Mouse (Mus musculus): ENCODE results near the gene Ifitm7. TPM values are rescaled to one million over a fixed set of nuclear protein-coding genes. Genes with fewer than 3 reads are reported as not detected.

The Ifitm7 gene
- polyA plus RNA-seq, 1 experiment from 2014 or later, result 0.12 TPM

GRCm38 (mm10) chr16:13951245-13951644 lies 35.4 kb downstream of the Ifitm7 start:
- Histone ChIP-seq H3K4me2 (ENCODE audit: low read depth, low read length) (no peak overlapping the region), H3K9ac (ENCODE audit: low read depth, low read length) (no peak overlapping the region), H3K36me3 (ENCODE audit: control insufficient read depth, insufficient read depth) (no peaks in the 10 kb centered on the region), H3K9me3 (replicated peaks; ENCODE audit: control insufficient read depth, low read length) (no peaks in the 10 kb centered on the region), H3K4me3 (ENCODE audit: low read depth, low read length) (no peak overlapping the region), H3K4me1 (ENCODE audit: control insufficient read depth, low read depth, low read length) (no peaks in the 10 kb centered on the region), H3K27ac (ENCODE audit: low read length) (no peak overlapping the region), H3K27me3 (ENCODE audit: control insufficient read depth, insufficient read depth, low read depth, low read length) (no peaks in the 10 kb centered on the region)
- ATAC-seq (ENCODE audit: low read depth), result no peak
- WGBS (ENCODE audit: insufficient replicate concordance), result 59% methylated on average over 3 of the region's 3 CpGs

DNA sequence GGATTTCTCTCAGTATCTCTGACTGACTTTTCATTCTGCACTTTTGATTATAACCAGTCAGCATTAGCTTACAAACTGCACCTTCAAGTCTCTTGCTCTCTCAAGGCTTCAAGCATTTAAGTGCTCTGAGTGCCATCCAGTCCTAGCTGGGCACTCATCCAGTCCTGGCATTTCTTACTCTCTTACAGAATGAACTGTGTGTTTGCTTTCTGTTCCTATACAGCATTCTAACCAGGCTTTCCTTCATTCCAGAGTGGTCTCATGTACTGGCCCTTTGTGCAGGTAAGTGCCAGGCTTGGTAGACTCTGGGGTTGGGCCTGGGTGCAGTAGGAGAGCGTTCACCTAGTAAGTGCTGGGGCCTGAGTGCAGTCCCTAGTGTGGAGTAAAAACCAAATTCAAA lies 40.4 kb downstream of the Ifitm7 start:
- no peak overlapping the region for H3K9ac ChIP-seq (ENCODE audit: low read depth, low read length)
- H3K9me3 ChIP-seq (replicated peaks; ENCODE audit: control insufficient read depth, low read length), result no peaks in the 10 kb centered on the region
- ATAC-seq (ENCODE audit: low read depth), result no peak
- H3K27me3 ChIP-seq (ENCODE audit: control insufficient read depth, insufficient read depth, low read depth, low read length), result peaks cover 4% of the 10 kb centered on the region
- no peaks in the 10 kb centered on the region for H3K36me3 ChIP-seq (ENCODE audit: control insufficient read depth, insufficient read depth)
- no peaks in the 10 kb centered on the region for H3K4me1 ChIP-seq (ENCODE audit: control insufficient read depth, low read depth, low read length)
- H3K27ac ChIP-seq (ENCODE audit: low read length), result no peak overlapping the region
- H3K4me2 ChIP-seq (ENCODE audit: low read depth, low read length), result no peak overlapping the region
- no peak overlapping the region for H3K4me3 ChIP-seq (ENCODE audit: low read depth, low read length)
- 74% methylated on average over 1 of the region's 1 CpGs for WGBS (ENCODE audit: insufficient replicate concordance)

DNA sequence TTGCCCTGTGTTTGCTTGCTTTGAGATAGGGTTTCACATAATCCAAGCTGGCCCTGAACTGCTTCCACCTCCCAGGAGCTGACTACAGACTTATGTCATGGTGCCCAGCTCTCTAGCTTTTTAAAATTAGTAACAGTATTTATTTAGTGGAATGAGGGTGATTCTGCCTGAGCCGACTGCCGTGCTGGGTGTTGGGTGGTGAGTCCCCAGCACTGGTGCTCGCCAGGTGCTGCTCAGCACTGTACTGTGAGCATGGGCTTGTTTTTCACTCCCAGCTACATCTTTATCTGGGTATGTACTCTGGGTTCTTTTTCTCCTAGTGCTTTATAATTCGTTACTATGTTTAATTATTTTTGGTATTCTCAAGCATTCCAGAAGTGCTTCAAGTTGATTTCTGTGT lies 41.5 kb downstream of the Ifitm7 start:
- ATAC-seq (ENCODE audit: low read depth), result no peak
- Histone ChIP-seq H3K4me3 (ENCODE audit: low read depth, low read length) (no peak overlapping the region), H3K27ac (ENCODE audit: low read length) (no peak overlapping the region), H3K27me3 (ENCODE audit: control insufficient read depth, insufficient read depth, low read depth, low read length) (peaks cover 15% of the 10 kb centered on the region), H3K36me3 (ENCODE audit: control insufficient read depth, insufficient read depth) (no peaks in the 10 kb centered on the region), H3K9ac (ENCODE audit: low read depth, low read length) (no peak overlapping the region), H3K9me3 (replicated peaks; ENCODE audit: control insufficient read depth, low read length) (no peaks in the 10 kb centered on the region), H3K4me2 (ENCODE audit: low read depth, low read length) (no peak overlapping the region), H3K4me1 (ENCODE audit: control insufficient read depth, low read depth, low read length) (no peaks in the 10 kb centered on the region)
- 57% methylated on average over 4 of the region's 4 CpGs for WGBS (ENCODE audit: insufficient replicate concordance)

DNA sequence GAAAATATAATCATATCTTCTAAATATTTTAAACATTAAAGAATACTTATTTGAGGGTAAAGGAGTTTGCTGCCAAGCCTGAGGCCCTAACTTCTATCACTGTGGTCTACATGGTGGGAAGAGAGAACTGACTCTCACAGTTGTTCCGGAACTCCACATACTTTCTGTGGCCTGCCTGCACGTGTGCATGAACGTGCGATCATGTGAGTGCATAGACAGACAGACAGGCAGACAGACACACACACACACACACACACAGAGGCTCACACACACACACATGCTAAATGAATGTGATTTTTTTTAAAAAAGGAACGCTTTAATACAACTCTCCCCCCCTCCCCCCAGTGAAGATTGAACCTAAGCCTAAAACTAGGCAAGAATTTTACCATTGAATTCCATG lies 41.9 kb downstream of the Ifitm7 start:
- H3K4me2 ChIP-seq (ENCODE audit: low read depth, low read length), result no peak overlapping the region
- no peaks in the 10 kb centered on the region for H3K9me3 ChIP-seq (replicated peaks; ENCODE audit: control insufficient read depth, low read length)
- no peaks in the 10 kb centered on the region for H3K4me1 ChIP-seq (ENCODE audit: control insufficient read depth, low read depth, low read length)
- peaks cover 17% of the 10 kb centered on the region for H3K27me3 ChIP-seq (ENCODE audit: control insufficient read depth, insufficient read depth, low read depth, low read length)
- H3K9ac ChIP-seq (ENCODE audit: low read depth, low read length), result no peak overlapping the region
- 64% methylated on average over 5 of the region's 5 CpGs for WGBS (ENCODE audit: insufficient replicate concordance)
- no peaks in the 10 kb centered on the region for H3K36me3 ChIP-seq (ENCODE audit: control insufficient read depth, insufficient read depth)
- no peak overlapping the region for H3K4me3 ChIP-seq (ENCODE audit: low read depth, low read length)
- H3K27ac ChIP-seq (ENCODE audit: low read length), result no peak overlapping the region
- ATAC-seq (ENCODE audit: low read depth), result no peak

GRCm38 (mm10) chr16:13944178-13944577 lies 42.5 kb downstream of the Ifitm7 start:
- 10% methylated on average over 4 of the region's 4 CpGs for WGBS (ENCODE audit: insufficient replicate concordance)
- H3K4me1 ChIP-seq (ENCODE audit: control insufficient read depth, low read depth, low read length), result no peaks in the 10 kb centered on the region
- H3K27ac ChIP-seq (ENCODE audit: low read length), result no peak overlapping the region
- no peaks in the 10 kb centered on the region for H3K36me3 ChIP-seq (ENCODE audit: control insufficient read depth, insufficient read depth)
- no peak overlapping the region for H3K4me2 ChIP-seq (ENCODE audit: low read depth, low read length)
- H3K9ac ChIP-seq (ENCODE audit: low read depth, low read length), result no peak overlapping the region
- H3K9me3 ChIP-seq (replicated peaks; ENCODE audit: control insufficient read depth, low read length), result no peaks in the 10 kb centered on the region
- no peak overlapping the region for H3K4me3 ChIP-seq (ENCODE audit: low read depth, low read length)
- no peak for ATAC-seq (ENCODE audit: low read depth)
- H3K27me3 ChIP-seq (ENCODE audit: control insufficient read depth, insufficient read depth, low read depth, low read length), result peaks cover 17% of the 10 kb centered on the region

GRCm38 (mm10) chr16:13940847-13941395 lies 45.8 kb downstream of the Ifitm7 start:
- H3K9ac ChIP-seq (ENCODE audit: low read depth, low read length), result no peak overlapping the region; the same call in 1 of the 2 replicates
- peak overlapping the region; percentile 54 for H3K4me2 ChIP-seq (ENCODE audit: low read depth, low read length)
- H3K4me3 ChIP-seq (ENCODE audit: low read depth, low read length), result peak overlapping the region; percentile 50
- WGBS (ENCODE audit: insufficient replicate concordance), result 3% methylated on average over 34 of the region's 34 CpGs
- no peaks in the 10 kb centered on the region for H3K4me1 ChIP-seq (ENCODE audit: control insufficient read depth, low read depth, low read length)
- peaks cover 17% of the 10 kb centered on the region for H3K27me3 ChIP-seq (ENCODE audit: control insufficient read depth, insufficient read depth, low read depth, low read length)
- ATAC-seq (ENCODE audit: low read depth), result peak; percentile 45
- H3K36me3 ChIP-seq (ENCODE audit: control insufficient read depth, insufficient read depth), result no peaks in the 10 kb centered on the region
- H3K9me3 ChIP-seq (replicated peaks; ENCODE audit: control insufficient read depth, low read length), result no peaks in the 10 kb centered on the region
- H3K27ac ChIP-seq (ENCODE audit: low read length), result no peak overlapping the region

DNA sequence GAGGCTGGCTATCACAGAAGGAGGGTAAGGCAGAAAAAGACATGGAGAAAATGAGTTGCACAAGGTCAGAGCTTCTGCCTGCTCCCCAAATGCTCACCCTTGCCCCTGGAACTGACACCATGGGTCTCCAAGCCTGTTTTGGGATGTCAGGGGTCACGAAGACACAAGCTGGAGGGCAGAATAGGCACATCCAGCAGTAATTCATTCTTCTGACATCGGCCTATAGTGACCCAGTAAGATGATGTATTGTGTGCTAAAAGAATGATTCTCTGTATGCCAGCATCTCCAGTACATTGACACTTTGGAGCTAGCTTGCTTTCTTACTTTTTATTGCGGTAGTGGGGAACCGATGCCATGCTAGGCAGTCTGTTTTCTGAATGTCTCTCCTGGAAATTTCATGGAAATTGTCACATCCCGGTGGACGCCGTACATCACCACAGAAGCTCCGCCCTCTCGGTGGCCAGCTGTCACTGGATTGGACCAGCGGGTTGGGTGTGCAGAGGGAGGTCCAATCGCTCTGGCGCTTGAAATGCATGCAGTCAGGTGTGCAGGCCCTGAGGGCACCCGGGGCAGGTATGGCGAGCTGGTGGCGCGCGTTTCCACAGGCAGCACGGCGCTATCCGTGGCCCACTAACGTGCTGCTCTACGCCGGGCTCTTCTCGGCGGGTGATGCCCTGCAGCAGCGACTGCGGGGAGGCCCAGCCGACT lies 46.4 kb downstream of the Ifitm7 start:
- Histone ChIP-seq H3K9ac (ENCODE audit: low read depth, low read length) (no peak overlapping the region; the same call in 1 of the 2 replicates), H3K27ac (ENCODE audit: low read length) (no peak overlapping the region), H3K4me1 (ENCODE audit: control insufficient read depth, low read depth, low read length) (no peaks in the 10 kb centered on the region), H3K9me3 (replicated peaks; ENCODE audit: control insufficient read depth, low read length) (no peaks in the 10 kb centered on the region), H3K4me2 (ENCODE audit: low read depth, low read length) (peak overlapping the region; percentile 54), H3K36me3 (ENCODE audit: control insufficient read depth, insufficient read depth) (no peaks in the 10 kb centered on the region), H3K4me3 (ENCODE audit: low read depth, low read length) (peak overlapping the region; percentile 50), H3K27me3 (ENCODE audit: control insufficient read depth, insufficient read depth, low read depth, low read length) (peaks cover 17% of the 10 kb centered on the region)
- WGBS (ENCODE audit: insufficient replicate concordance), result 7% methylated on average over 28 of the region's 28 CpGs
- peak; percentile 85 for ATAC-seq (ENCODE audit: low read depth)

Other genes with a start within 250 kb of the Ifitm7 start
- gene Rrn3, start 206.2 kb downstream of the Ifitm7 start, polyA plus RNA-seq (2015; fragmentation: Nextera tagmentation; extraction: Ambion mirVana), result 17.4 and 18.7 TPM in 2 replicates
- gene Ntan1, start 168.0 kb downstream of the Ifitm7 start, polyA plus RNA-seq (2015; fragmentation: Nextera tagmentation; extraction: Ambion mirVana), result 34.9 and 40.2 TPM in 2 replicates
- 24.3 and 25.2 TPM in 2 replicates for gene Pdxdc1, start 83.8 kb downstream of the Ifitm7 start, polyA plus RNA-seq (2015; fragmentation: Nextera tagmentation; extraction: Ambion mirVana)
- 2.2 and 2.8 TPM in 2 replicates for gene Mpv17l, start 83.7 kb downstream of the Ifitm7 start, polyA plus RNA-seq (2015; fragmentation: Nextera tagmentation; extraction: Ambion mirVana)
- gene 2900011O08Rik, start 284 bp downstream of the Ifitm7 start, polyA plus RNA-seq (2015; fragmentation: Nextera tagmentation; extraction: Ambion mirVana), result 0.08 and 0.13 TPM in 2 replicates
- 50.1 and 50.3 TPM in 2 replicates for gene Nde1, start 176.4 kb upstream of the Ifitm7 start, polyA plus RNA-seq (2015; fragmentation: Nextera tagmentation; extraction: Ambion mirVana)
- gene Marf1, start 176.5 kb upstream of the Ifitm7 start, polyA plus RNA-seq (2015; fragmentation: Nextera tagmentation; extraction: Ambion mirVana), result 5.6 and 6.9 TPM in 2 replicates

Data from liver, embryonic 16.5 days (tissue).